Mouse (Mus musculus) heart, embryonic 16.5 days (tissue): ENCODE measurements around the gene Tnfsf13b. TPM values are rescaled to one million over a fixed set of nuclear protein-coding genes. Genes with fewer than 3 reads are reported as not detected.

Experiments
- ATAC-seq: fragments of 200-750 bp; cut with Nextera tagmentation; replicated peaks from 2 replicates; pipeline ENCODE4 v1.8.0; 2017; ENCODE audit warnings: moderate number of reproducible peaks; ENCODE audit not compliant: insufficient read depth, low FRiP score; ENCODE audit errors: extremely low read depth
- H3K27ac ChIP-seq: fragments of 300-500 bp; sonication (generic); 2 replicates; pipeline ENCODE4 v1.5.1; 2014; ENCODE audit warnings: mild to moderate bottlenecking, low read length, control low read depth, moderate library complexity
- H3K27me3 ChIP-seq: fragments of 300-500 bp; sonication (generic); 2 replicates; pipeline ENCODE4 v1.6.1; 2014; ENCODE audit warnings: low read length, mixed read lengths; ENCODE audit not compliant: control insufficient read depth, insufficient read depth
- H3K36me3 ChIP-seq: fragments of 300-500 bp; sonication (generic); 2 replicates; pipeline ENCODE4 v1.6.1; 2014; ENCODE audit not compliant: control insufficient read depth, insufficient read depth
- H3K4me1 ChIP-seq: fragments of 300-500 bp; sonication (generic); 2 replicates; pipeline ENCODE4 v1.6.1; 2014; ENCODE audit warnings: low read length, mixed read lengths; ENCODE audit not compliant: control insufficient read depth, insufficient read depth
- H3K4me2 ChIP-seq: fragments of 300-500 bp; sonication (generic); 2 replicates; pipeline ENCODE4 v1.6.1; 2014; ENCODE audit warnings: low read depth, mild to moderate bottlenecking, control low read depth, low read length
- H3K4me3 ChIP-seq: fragments of 300-500 bp; sonication (generic); 2 replicates; pipeline ENCODE4 v1.5.1; 2014; ENCODE audit warnings: mild to moderate bottlenecking, control low read depth, low read length
- H3K9ac ChIP-seq: fragments of 300-500 bp; sonication (generic); 2 replicates; pipeline ENCODE4 v1.6.1; 2014; ENCODE audit warnings: low read length, control low read depth
- H3K9me3 ChIP-seq: fragments of 300-500 bp; sonication (generic); replicated peaks from 2 replicates; pipeline ENCODE4 v1.6.1; 2016; ENCODE audit warnings: low read length; ENCODE audit not compliant: control insufficient read depth
- WGBS: fragments of 180-500 bp; shearing (Covaris S2); extraction: QIAGEN DNeasy Blood & Tissue Kit; methylation state at CpG from one replicate; pipeline ENCODE4 v1.1.7; 2014; 5-methylcytosine and 5-hydroxymethylcytosine counted together
- polyA plus RNA-seq: library from polyadenylated mRNA; unstranded; fragments of >200 nt; fragmentation: Nextera tagmentation; extraction: Ambion mirVana; gene quantifications from 2 replicates; pipeline ENCODE4 v1.2.1, GENCODE M21; 2015

Gene Tnfsf13b
- polyA plus RNA-seq, 1 experiment from 2014 or later: 0.22 TPM

- no peak overlapping the region for H3K27ac ChIP-seq
- WGBS: 68% methylated on average over 9 of the region's 9 CpGs
- ATAC-seq: no peak
- H3K27me3 ChIP-seq: no peaks in the 10 kb centered on the region
- H3K4me1 ChIP-seq: no peaks in the 10 kb centered on the region
- no peak overlapping the region for H3K4me2 ChIP-seq
- no peaks in the 10 kb centered on the region for H3K9me3 ChIP-seq
- no peaks in the 10 kb centered on the region for H3K36me3 ChIP-seq
- H3K4me3 ChIP-seq: no peak overlapping the region
- H3K9ac ChIP-seq: no peak overlapping the region
Measured at GRCm38 (mm10) chr8:10031177-10031576, 24.9 kb downstream of the Tnfsf13b start.

DNA sequence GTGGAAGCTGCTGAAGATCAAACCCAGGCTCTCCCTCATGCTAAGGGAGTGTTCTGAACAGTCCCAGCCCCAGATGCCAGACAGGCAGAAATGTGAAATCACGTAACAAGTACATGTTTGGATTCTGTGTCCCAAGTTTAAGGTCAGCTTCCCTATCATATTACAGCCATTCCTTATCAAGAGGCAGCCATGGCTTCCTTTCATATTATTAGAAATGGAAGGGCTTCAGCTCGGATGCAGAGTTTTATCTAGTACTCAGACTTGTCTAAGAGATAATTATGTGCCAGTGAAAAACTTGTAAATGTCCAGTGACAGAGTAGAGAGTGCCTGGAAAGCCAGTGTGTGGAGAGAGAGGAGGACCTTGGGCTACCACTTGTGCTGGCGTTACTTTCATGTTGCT is 34.6 kb downstream of the Tnfsf13b start:
- H3K4me3 ChIP-seq: no peak overlapping the region
- no peak overlapping the region; the same call in 1 of the 2 replicates for H3K9ac ChIP-seq
- H3K4me2 ChIP-seq: no peak overlapping the region
- H3K27ac ChIP-seq: 0 out of 2 replicates have a peak overlapping the region, but pooled peaks have one; percentile 14
- no peaks in the 10 kb centered on the region for H3K36me3 ChIP-seq
- WGBS: 24% methylated on average over 3 of the region's 3 CpGs
- H3K9me3 ChIP-seq: no peaks in the 10 kb centered on the region
- no peaks in the 10 kb centered on the region for H3K27me3 ChIP-seq
- H3K4me1 ChIP-seq: peaks cover 9% of the 10 kb centered on the region
- ATAC-seq: peak; percentile 45; the same call in 1 of the 2 replicates

GRCm38 (mm10) chr8:10043842-10044510 is 37.7 kb downstream of the Tnfsf13b start:
- H3K4me2 ChIP-seq: no peak overlapping the region
- no peak overlapping the region for H3K27ac ChIP-seq
- no peaks in the 10 kb centered on the region for H3K27me3 ChIP-seq
- 56% methylated on average over 13 of the region's 13 CpGs for WGBS
- no peaks in the 10 kb centered on the region for H3K36me3 ChIP-seq
- H3K9ac ChIP-seq: no peak overlapping the region
- H3K4me1 ChIP-seq: peaks cover 9% of the 10 kb centered on the region
- H3K9me3 ChIP-seq: no peaks in the 10 kb centered on the region; the same call in 1 of the 2 replicates
- no peak for ATAC-seq
- no peak overlapping the region for H3K4me3 ChIP-seq

GRCm38 (mm10) chr8:10045743-10046142 is 39.5 kb downstream of the Tnfsf13b start:
- Histone ChIP-seq H3K4me2 (no peak overlapping the region), H3K9me3 (no peaks in the 10 kb centered on the region; the same call in 1 of the 2 replicates), H3K4me3 (no peak overlapping the region), H3K27ac (no peak overlapping the region), H3K27me3 (no peaks in the 10 kb centered on the region), H3K4me1 (peaks cover 7% of the 10 kb centered on the region), H3K9ac (no peak overlapping the region), H3K36me3 (no peaks in the 10 kb centered on the region)
- WGBS: 23% methylated on average over 1 of the region's 1 CpGs
- ATAC-seq: 0 out of 2 replicates have a peak, but pooled peaks have one; percentile 28

DNA sequence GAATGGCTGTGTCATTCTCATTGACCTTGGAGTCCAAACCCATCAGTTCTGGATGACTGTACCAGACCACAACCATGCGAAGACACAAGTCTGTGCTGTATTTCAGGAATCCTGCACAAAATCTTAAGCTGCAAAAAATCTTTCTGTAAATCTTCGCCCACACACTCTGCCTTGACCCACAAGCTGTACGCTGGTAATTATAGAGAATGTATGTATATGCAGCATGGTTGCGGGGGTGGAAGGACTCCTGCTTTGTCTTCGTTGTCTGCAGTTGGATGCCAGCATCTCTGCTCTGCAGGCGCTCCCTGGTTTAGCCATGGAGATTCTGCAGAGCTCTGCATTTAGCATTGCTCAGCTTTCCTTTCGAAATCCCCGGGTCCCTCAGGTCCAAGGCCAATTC is 42.9 kb downstream of the Tnfsf13b start:
- peaks cover 9% of the 10 kb centered on the region for H3K4me1 ChIP-seq
- no peak overlapping the region for H3K9ac ChIP-seq
- ATAC-seq: no peak
- H3K27ac ChIP-seq: no peak overlapping the region
- no peaks in the 10 kb centered on the region for H3K36me3 ChIP-seq
- no peaks in the 10 kb centered on the region; the same call in 1 of the 2 replicates for H3K9me3 ChIP-seq
- no peak overlapping the region for H3K4me2 ChIP-seq
- H3K27me3 ChIP-seq: no peaks in the 10 kb centered on the region
- WGBS: 74% methylated on average over 8 of the region's 8 CpGs
- no peak overlapping the region for H3K4me3 ChIP-seq

- H3K4me2 ChIP-seq: no peak overlapping the region
- no peaks in the 10 kb centered on the region for H3K36me3 ChIP-seq
- H3K9me3 ChIP-seq: no peaks in the 10 kb centered on the region; the same call in 1 of the 2 replicates
- H3K27ac ChIP-seq: no peak overlapping the region
- H3K9ac ChIP-seq: no peak overlapping the region
- no peaks in the 10 kb centered on the region for H3K27me3 ChIP-seq
- H3K4me3 ChIP-seq: no peak overlapping the region
- 33% methylated on average over 3 of the region's 3 CpGs for WGBS
- peaks cover 4% of the 10 kb centered on the region; the same call in 1 of the 2 replicates for H3K4me1 ChIP-seq
- no peak for ATAC-seq
Measured at GRCm38 (mm10) chr8:10051576-10051975, 45.3 kb downstream of the Tnfsf13b start.

GRCm38 (mm10) chr8:10053571-10053990 is 47.3 kb downstream of the Tnfsf13b start:
- H3K9ac ChIP-seq: no peak overlapping the region
- WGBS: 10% methylated on average over 3 of the region's 3 CpGs
- no peaks in the 10 kb centered on the region for H3K9me3 ChIP-seq
- no peaks in the 10 kb centered on the region for H3K27me3 ChIP-seq
- H3K36me3 ChIP-seq: no peaks in the 10 kb centered on the region
- ATAC-seq: no peak
- H3K4me2 ChIP-seq: no peak overlapping the region; the same call in 1 of the 2 replicates
- no peak overlapping the region for H3K4me3 ChIP-seq
- peaks cover 4% of the 10 kb centered on the region; the same call in 1 of the 2 replicates for H3K4me1 ChIP-seq
- H3K27ac ChIP-seq: no peak overlapping the region

DNA sequence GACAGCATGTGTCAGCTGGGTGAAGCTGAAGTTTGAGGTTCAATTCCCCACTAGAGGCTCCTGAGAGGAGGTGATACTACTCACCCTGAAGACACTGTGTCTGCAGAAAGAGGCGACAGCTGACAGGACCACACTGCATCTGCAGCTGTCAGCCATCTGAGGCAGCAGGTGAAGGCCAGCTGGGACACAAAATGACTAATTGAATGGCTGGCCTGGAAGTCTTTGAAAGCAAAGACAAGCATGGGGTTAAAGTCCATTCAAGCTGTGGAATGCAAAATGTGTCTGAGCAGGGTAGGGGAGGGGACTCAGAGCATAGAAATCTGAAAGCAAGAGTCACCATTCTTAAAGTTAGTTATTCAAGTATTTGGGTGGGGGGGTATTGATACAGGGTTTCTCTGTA is 54.7 kb downstream of the Tnfsf13b start:
- Histone ChIP-seq H3K27me3 (no peaks in the 10 kb centered on the region), H3K4me2 (no peak overlapping the region), H3K4me3 (no peak overlapping the region), H3K9me3 (no peaks in the 10 kb centered on the region), H3K36me3 (no peaks in the 10 kb centered on the region), H3K9ac (no peak overlapping the region), H3K4me1 (no peaks in the 10 kb centered on the region), H3K27ac (no peak overlapping the region)
- no peak for ATAC-seq
- WGBS: 28% methylated on average over 1 of the region's 1 CpGs

DNA sequence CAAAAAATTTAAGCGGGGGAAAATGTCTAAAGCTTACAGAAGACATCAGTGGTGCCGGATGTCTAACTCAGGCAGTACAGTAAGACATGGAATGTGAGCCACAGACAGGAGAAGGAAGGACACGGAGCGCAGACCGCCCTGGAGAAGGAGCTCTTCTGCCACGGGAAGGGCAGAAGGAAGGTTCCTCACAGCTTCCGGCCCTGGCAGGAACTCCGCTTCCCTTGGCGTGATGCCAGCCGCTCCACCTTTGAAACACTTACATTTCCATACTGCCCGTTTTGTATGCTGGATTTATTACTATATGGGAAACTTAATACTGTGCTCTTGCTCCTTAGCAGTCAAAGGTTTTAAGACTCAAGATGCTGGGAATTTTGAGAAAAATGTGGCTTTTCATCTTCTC is 60.6 kb downstream of the Tnfsf13b start:
- no peak overlapping the region for H3K9ac ChIP-seq
- WGBS: 63% methylated on average over 11 of the region's 11 CpGs
- no peaks in the 10 kb centered on the region for H3K9me3 ChIP-seq
- H3K36me3 ChIP-seq: no peaks in the 10 kb centered on the region
- H3K27ac ChIP-seq: no peak overlapping the region
- H3K4me1 ChIP-seq: no peaks in the 10 kb centered on the region
- no peak for ATAC-seq
- H3K4me2 ChIP-seq: no peak overlapping the region
- H3K4me3 ChIP-seq: no peak overlapping the region
- no peaks in the 10 kb centered on the region for H3K27me3 ChIP-seq
